23 mouse cellular contexts compared by ENCODE assay signal in the genomic region with DNA sequence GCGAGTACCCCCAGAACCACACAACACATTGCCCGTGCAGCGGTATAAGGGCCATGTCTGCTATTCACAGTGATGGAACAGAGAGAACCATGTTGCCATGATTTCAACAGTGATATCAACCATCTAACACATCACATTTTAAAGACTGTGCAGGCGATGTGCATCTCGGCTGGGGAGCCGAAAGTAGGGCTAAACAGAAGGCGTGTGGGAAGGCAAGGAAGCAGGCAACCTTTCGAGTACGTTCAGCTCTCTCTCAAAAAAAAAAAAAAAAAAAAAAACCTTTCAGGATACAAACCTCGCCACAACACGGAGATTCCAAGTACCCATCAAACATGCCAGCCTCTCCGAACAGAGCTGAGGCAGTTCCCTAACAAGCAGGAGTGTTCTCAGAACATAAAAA. TPM values are rescaled to one million over a fixed set of nuclear protein-coding genes. Genes with fewer than 3 reads are reported as not detected.
A peak's percentile ranks its signal among the peaks of the same experiment; 100 is the strongest.
DNase-seq lines count a peak whose midpoint lies in the region; ATAC-seq and TF ChIP-seq lines count a peak whose summit lies in the region.
"Had no signal": no experiment of that assay in that cellular context is flagged by ENCODE, and none has a peak within 500 bp of the region (broad histone marks: within the 10 kb centered on the region; RNA-seq: fewer than 3 reads in every experiment).

No protein-coding gene starts in this region.

- ATAC-seq in forebrain, postnatal 0 days: no peak
- ATAC-seq: CD4-positive, CD25-positive, alpha-beta regulatory T cell, adult 4 months; liver, postnatal 0 days had no signal

- TF ChIP-seq CTCF in cortical plate, adult 2 months (IDR thresholded peaks at IDR 0.05; ENCODE audit: extremely low read depth, insufficient read depth, low read length): no peak
- no peak for TF ChIP-seq CTCF in thymus, adult 2 months (IDR thresholded peaks at IDR 0.05; ENCODE audit: borderline replicate concordance, control insufficient read depth, extremely low read depth, insufficient read depth, low read length, poor library complexity)
- no peak for TF ChIP-seq CTCF in forebrain, postnatal 0 days (IDR thresholded peaks at IDR 0.05; ENCODE audit: low read depth)

- H3K36me3 ChIP-seq in thymus, adult 2 months (ENCODE audit: control insufficient read depth, insufficient read depth, low read length): no peaks in the 10 kb centered on the region
- no peaks in the 10 kb centered on the region for H3K36me3 ChIP-seq in forebrain, postnatal 0 days (ENCODE audit: insufficient read depth)
- H3K36me3 ChIP-seq: embryonic facial prominence, embryonic 10.5 days; heart, embryonic 10.5 days; hindbrain, embryonic 12.5 days; limb, embryonic 10.5 days; midbrain, embryonic 12.5 days had no signal

- no peaks in the 10 kb centered on the region for H3K27me3 ChIP-seq in thymus, adult 2 months (ENCODE audit: control insufficient read depth, insufficient read depth, low read length)
- no peaks in the 10 kb centered on the region for H3K27me3 ChIP-seq in forebrain, postnatal 0 days (ENCODE audit: insufficient read depth, low read length)
- H3K27me3 ChIP-seq: hindbrain, embryonic 12.5 days had no signal

- 93% methylated on average over 12 of the region's 12 CpGs for WGBS in thymus, adult 2 months
- 87% methylated on average over 12 of the region's 12 CpGs for WGBS in forebrain, postnatal 0 days

- peak; percentile 39 for DNase-seq in layer of hippocampus, adult 11-12 months (ENCODE audit: low spot score)
- DNase-seq in layer of hippocampus, postnatal 25 days (ENCODE audit: extremely low spot score in 1 of 2, low spot score in 1 of 2): no peak
- peak; percentile 37 to 49 for DNase-seq in layer of hippocampus, postnatal 36 days
- peak; percentile 23 for DNase-seq in right cerebral cortex, postnatal 14 days
- no peak for DNase-seq in thymus, adult 2 months
- no peak for DNase-seq in spleen, adult 12 weeks (ENCODE audit: low spot score)
- DNase-seq in forebrain, postnatal 0 days: no peak
- DNase-seq: adrenal gland, postnatal 25 days; cerebellum, adult 11-12 months; cerebellum, postnatal 36 days; kidney, adult 8-10 months; kidney, postnatal 14 days; liver, postnatal 0 days; lung, postnatal 10 days; thymus, postnatal 25 days had no signal

- no peak overlapping the region for H3K4me2 ChIP-seq in forebrain, postnatal 0 days (ENCODE audit: low read depth)
- H3K4me2 ChIP-seq: hindbrain, embryonic 12.5 days; midbrain, embryonic 12.5 days had no signal

- H3K4me1 ChIP-seq in cortical plate, adult 2 months (ENCODE audit: control insufficient read depth, insufficient read depth, low read length): no peaks in the 10 kb centered on the region; the same call in 1 of the 2 replicates
- no peaks in the 10 kb centered on the region for H3K4me1 ChIP-seq in thymus, adult 2 months (replicated peaks; ENCODE audit: control insufficient read depth, insufficient read depth, low read length)
- H3K4me1 ChIP-seq in forebrain, postnatal 0 days (ENCODE audit: insufficient read depth): no peaks in the 10 kb centered on the region
- H3K4me1 ChIP-seq: embryonic facial prominence, embryonic 10.5 days; heart, embryonic 10.5 days; hindbrain, embryonic 12.5 days; limb, embryonic 10.5 days; midbrain, embryonic 12.5 days had no signal

- no peaks in the 10 kb centered on the region for H3K9me3 ChIP-seq in forebrain, postnatal 0 days (ENCODE audit: low read length)
- H3K9me3 ChIP-seq: embryonic facial prominence, embryonic 10.5 days; heart, embryonic 10.5 days; hindbrain, embryonic 12.5 days; limb, embryonic 10.5 days; midbrain, embryonic 12.5 days had no signal

- H3K27ac ChIP-seq in cortical plate, adult 2 months (ENCODE audit: insufficient read depth, low read length): peak overlapping the region; percentile 5; the same call in 1 of the 2 replicates
- no peak overlapping the region for H3K27ac ChIP-seq in thymus, adult 2 months (ENCODE audit: control insufficient read depth, insufficient read depth, low read length)
- no peak overlapping the region for H3K27ac ChIP-seq in forebrain, postnatal 0 days (ENCODE audit: low read depth, low read length)
- H3K27ac ChIP-seq: embryonic facial prominence, embryonic 10.5 days; heart, embryonic 10.5 days; hindbrain, embryonic 12.5 days; limb, embryonic 10.5 days; midbrain, embryonic 12.5 days had no signal

- no peak overlapping the region for H3K4me3 ChIP-seq in cortical plate, adult 2 months (ENCODE audit: insufficient read depth, low read length)
- H3K4me3 ChIP-seq in thymus, adult 2 months (ENCODE audit: control insufficient read depth, insufficient read depth, low read length): no peak overlapping the region
- no peak overlapping the region for H3K4me3 ChIP-seq in forebrain, postnatal 0 days (ENCODE audit: low read depth, low read length)
- H3K4me3 ChIP-seq: embryonic facial prominence, embryonic 10.5 days; heart, embryonic 10.5 days; hindbrain, embryonic 12.5 days; limb, embryonic 10.5 days; midbrain, embryonic 12.5 days had no signal

- H3K9ac ChIP-seq in forebrain, postnatal 0 days: no peak overlapping the region
- H3K9ac ChIP-seq: hindbrain, embryonic 12.5 days; liver, postnatal 0 days; midbrain, embryonic 12.5 days had no signal

- no peak for TF ChIP-seq POLR2A in cortical plate, adult 2 months (IDR thresholded peaks at IDR 0.05; ENCODE audit: extremely low read depth, insufficient read depth, low read length)
- no peak for TF ChIP-seq POLR2A in thymus, adult 2 months (IDR thresholded peaks at IDR 0.05; ENCODE audit: control insufficient read depth, extremely low read depth, insufficient read depth, low read length, poor library complexity)

RNA-seq across cellular contexts. Expression of a gene that starts 17.8 kb away (rescaled TPM):
- 10 to 100 TPM; 49.6 to 52.7 TPM for total RNA-seq in layer of hippocampus, postnatal 25 days (2021)
- polyA plus RNA-seq in cortical plate, adult 2 months (2012; rRNA removed): 47.7 and 57.5 TPM in 2 replicates
- 10 to 100 TPM; 54.2 to 55.2 TPM for total RNA-seq in layer of hippocampus, postnatal 36 days (2021)
- 0.31 and 1.5 TPM in 2 replicates for polyA plus RNA-seq in thymus, adult 2 months (2012; rRNA removed)
- 9.0 and 12.4 TPM in 2 replicates for total RNA-seq in forebrain, postnatal 0 days (2014; rRNA removed)
- 1.7 and 3.0 TPM in 2 replicates for polyA plus RNA-seq in forebrain, postnatal 0 days (2015; fragmentation: Nextera tagmentation; extraction: Ambion mirVana)
- total RNA-seq: monocyte, adult 5-6 weeks had no signal
- polyA plus RNA-seq: CD4-positive, CD25-positive, alpha-beta regulatory T cell, adult 4 months; limb, embryonic 10.5 days had no signal

Comparison
In these comparisons a context has a peak if more than half of its experiments do, and no peak if none do; other contexts are left out.
1. DNase-seq: peak in layer of hippocampus, adult 11-12 months (single experiment), layer of hippocampus, postnatal 36 days (2 of 2) and right cerebral cortex, postnatal 14 days (single experiment); none in layer of hippocampus, postnatal 25 days (0 of 2), thymus, adult 2 months (single experiment), spleen, adult 12 weeks (single experiment) and forebrain, postnatal 0 days (single experiment).